Mouse (Mus musculus): ENCODE results near the gene Pak1.

The Pak1 gene

GRCm38 (mm10) chr7:97788190-97788668, at the start of gene Pak1:
Gene Pak1 (plus strand): TSS chr7:97788541.
- peak; percentile 53 for DNase-seq (ENCODE audit: low read depth, low spot score)

- DNase-seq (ENCODE audit: low read depth, low spot score): peak; percentile 37
Observed at GRCm38 (mm10) chr7:97740948-97741347, 47.4 kb upstream of the Pak1 start.

DNA sequence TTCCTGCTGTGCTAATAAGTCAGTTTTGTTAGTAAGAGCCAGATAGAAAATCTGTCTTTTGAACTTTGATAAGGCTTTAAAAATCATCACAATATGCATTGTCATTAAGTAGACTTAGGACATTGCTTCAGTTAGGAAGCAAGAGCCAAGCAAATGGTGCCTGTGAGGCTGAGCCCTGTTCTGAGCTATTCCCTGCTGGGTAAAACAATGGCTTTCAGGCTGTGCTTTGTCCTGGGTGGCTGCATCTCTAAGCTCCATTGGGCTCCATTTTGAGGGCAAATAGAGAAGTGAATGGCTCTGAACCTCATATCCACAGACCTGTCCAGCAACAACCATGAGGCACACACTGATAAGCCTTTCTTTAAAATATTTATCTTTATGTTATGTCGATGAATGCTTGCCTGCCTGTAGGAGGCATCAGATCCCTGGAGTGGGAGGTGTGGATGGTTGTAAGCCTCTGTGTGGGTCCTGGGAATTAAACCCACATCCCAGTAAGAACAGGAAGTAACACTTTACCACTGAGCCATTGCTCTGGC, 46.5 kb upstream of the Pak1 start:
- no peak for DNase-seq (ENCODE audit: low read depth, low spot score)

- DNase-seq (ENCODE audit: low read depth, low spot score): peak; percentile 85
Observed at GRCm38 (mm10) chr7:97745299-97745698, 43.0 kb upstream of the Pak1 start.

- no peak for DNase-seq (ENCODE audit: low read depth, low spot score)
Observed at GRCm38 (mm10) chr7:97747176-97747707, 41.1 kb upstream of the Pak1 start.

DNA sequence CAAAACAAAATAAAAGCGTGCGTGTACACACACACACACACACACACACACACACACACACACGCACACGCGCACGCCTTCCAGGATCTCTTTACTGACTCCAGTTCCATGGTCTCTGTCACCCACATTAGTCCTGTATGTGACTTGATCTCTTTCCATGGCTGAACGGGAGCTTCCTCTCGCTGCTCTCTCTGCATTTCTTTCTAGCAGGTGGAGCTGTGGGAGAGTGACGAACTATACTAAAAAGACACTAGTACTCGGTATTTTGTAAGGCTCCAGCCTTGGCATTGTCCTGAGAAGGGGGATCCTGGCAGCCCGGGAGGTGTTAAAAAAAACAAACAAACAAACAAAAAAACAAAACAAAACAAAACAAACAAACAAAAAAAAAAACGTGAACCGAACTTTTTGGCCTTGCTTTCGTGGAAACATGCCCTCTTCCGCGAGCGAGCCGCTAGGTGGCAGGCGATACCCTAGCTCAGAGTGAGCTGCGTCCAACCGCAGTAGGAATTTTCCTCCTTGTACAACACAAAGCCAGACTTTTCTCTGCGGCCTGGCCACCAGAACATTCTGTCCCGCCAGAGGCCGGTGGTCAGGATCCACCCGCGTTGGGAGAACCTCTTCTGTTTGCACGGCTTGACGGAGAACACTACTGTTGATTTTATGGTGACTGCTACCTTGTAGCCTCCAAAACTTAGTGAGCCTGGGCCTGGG, 40.4 kb upstream of the Pak1 start:
- DNase-seq (ENCODE audit: low read depth, low spot score): peak; percentile 87

- no peak for DNase-seq (ENCODE audit: low read depth, low spot score)
Observed at GRCm38 (mm10) chr7:97748527-97749206, 39.7 kb upstream of the Pak1 start.

DNA sequence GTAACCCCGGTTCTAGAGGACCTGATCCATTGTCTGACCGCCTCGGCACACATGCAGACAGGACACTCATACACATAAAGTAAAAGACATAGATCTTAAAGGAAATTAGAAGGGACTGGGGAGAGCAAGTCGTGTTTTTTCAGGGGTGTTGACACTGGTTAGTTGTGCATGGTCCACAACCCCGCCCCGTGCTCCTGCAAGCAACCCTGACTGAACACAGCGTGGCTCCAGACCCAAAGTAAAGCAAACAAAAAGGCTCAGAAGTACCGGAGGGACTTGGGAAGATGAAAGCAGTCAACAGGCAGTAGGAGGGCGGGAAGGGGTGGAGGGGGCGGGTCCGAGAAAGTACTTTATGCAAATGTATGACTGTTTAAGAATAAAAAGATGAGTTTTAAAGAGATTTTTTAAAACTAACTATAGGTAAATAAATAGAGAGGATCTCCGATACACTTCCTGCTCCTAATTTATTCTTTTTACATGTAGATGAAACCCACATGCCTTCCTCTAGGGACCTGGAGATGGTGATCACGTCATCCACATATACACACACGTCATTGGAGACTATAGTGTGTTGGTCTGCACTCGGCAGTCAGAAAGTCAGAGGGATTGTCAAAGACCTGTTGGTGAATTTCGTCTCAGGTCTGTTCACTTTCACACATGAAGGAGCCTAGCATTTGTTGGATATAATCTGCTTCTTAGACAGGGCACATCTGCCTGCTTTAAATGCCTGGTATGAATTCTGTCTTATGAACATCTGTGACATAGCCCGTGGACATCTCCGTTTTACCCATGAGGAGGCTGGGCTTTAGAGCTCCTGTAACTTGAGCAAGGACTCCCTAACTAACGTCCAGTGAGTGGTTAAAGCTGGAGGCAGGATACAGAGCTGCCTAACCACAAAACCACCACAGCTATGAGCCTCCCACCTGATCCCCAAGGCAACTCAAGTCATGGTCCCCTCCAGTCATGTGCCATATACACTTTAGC, 38.8 kb upstream of the Pak1 start:
- peak; percentile 51 for DNase-seq (ENCODE audit: low read depth, low spot score)

- no peak for DNase-seq (ENCODE audit: low read depth, low spot score)
Observed at GRCm38 (mm10) chr7:97756967-97757881, 31.1 kb upstream of the Pak1 start.

- DNase-seq (ENCODE audit: low read depth, low spot score): no peak
Observed at GRCm38 (mm10) chr7:97764591-97764990, 23.8 kb upstream of the Pak1 start.

GRCm38 (mm10) chr7:97765181-97765962, 23.0 kb upstream of the Pak1 start:
- peak; percentile 91 for DNase-seq (ENCODE audit: low read depth, low spot score)

GRCm38 (mm10) chr7:97765963-97766347, 22.4 kb upstream of the Pak1 start:
- no peak for DNase-seq (ENCODE audit: low read depth, low spot score)

DNA sequence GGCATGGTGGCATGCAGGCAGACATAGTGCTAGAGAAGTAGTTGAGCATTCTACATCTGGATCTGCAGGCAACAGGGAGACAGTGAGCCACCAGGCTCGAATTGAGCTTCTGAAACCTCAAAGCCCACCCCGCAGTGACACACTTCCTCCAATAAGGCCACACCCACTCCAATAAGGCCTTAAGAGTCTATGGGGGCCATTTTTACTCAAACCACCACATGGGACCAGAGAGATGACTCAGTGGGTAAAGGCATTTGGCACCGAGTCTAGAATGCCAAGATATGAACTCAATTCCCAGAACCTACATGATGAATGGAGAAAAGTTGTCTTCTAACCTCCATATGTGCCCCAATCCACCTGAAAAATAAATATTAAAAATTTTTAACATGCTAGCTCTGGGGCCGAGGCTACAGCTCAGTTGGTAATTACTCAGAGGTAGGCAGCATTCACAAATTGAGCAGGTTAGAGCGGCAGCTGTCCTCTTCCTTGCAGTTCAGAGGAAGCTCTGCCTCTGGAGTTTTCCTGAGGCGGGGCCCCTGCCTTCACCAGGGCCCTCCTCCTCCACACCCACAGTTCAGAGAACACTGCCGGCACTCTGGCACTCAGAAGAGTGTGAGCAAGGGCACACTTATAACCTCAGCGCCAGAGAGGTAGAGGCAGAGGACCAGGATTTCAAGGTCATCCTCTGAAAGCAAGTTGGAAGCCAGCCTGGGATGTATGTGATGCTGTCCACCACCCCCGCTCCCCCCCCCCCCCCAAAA, 21.8 kb upstream of the Pak1 start:
- DNase-seq (ENCODE audit: low read depth, low spot score): peak; percentile 83

GRCm38 (mm10) chr7:97767841-97768240, 20.5 kb upstream of the Pak1 start:
- DNase-seq (ENCODE audit: low read depth, low spot score): no peak

DNA sequence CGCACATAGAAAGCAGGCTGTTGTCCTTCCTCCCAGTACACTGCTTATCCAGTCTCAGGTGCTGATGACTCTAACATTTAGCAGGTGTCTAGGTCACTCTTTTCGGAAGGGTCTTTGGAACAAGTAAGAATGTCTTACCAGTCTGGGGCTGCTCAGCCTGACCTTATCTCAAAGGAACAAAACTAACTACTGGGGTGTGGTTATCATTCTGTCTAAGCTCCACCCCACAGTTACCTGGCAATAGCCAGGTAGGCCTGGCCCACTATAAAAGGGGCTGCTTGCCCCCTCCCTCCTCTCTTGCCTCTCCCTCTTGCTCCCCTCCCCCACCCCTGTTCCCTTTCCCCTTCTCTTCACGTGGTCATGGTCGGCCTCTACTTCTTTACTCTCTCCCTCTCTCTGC, 19.3 kb upstream of the Pak1 start:
- DNase-seq (ENCODE audit: low read depth, low spot score): no peak

GRCm38 (mm10) chr7:97770841-97771620, 17.3 kb upstream of the Pak1 start:
- DNase-seq (ENCODE audit: low read depth, low spot score): peak; percentile 67

DNA sequence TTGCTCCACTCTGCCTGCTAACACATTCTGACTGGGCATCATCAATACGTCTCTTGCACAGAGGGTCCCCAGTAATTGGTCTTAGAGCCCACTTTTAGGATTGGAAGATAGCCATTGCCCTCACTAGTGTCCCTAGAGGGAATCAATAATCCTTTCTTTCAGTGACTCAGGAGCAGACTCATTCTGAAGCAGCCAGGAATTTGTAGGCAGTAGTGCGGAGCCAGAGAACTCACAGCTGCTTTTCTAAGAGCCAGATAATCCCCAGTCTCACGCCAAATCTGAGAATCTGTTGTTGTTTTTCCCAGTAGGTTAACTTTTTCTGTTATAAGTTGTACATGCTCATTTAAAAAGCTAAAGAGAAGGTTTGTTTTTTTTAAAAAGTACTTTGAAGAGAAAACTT, 13.0 kb upstream of the Pak1 start:
- DNase-seq (ENCODE audit: low read depth, low spot score): peak; percentile 65

DNA sequence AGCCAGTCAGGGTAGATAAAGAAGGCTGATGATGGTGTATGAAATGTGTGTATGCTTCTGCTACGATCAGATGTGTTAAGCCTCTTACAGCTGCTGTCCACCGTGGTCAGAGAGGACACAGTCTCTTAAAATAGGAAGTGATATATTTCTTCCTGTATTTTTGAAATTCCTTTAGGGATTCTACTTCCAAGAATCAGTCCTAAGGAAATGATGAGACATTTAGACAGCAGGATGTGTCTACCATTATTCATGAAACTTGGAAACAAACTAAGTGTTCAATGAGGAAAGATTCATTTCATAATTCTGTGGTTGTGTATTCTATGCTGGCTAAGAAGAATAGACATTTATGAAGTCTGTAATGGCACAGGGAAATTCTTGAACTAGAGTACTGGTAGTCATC, 12.4 kb upstream of the Pak1 start:
- DNase-seq (ENCODE audit: low read depth, low spot score): peak; percentile 48
